Mouse (Mus musculus) lung, postnatal 0 days (tissue): Measurements from ENCODE around the gene Dtnbp1. TPM values are rescaled to one million over a fixed set of nuclear protein-coding genes. Genes with fewer than 3 reads are reported as not detected.

Experiments
- ATAC-seq: fragments of 200-750 bp; cut with Nextera tagmentation; 2 replicates; pipeline ENCODE4 v1.8.0; 2017; ENCODE audit warnings: moderate library complexity
- DNase-seq: peaks from one replicate; pipeline ENCODE4 v3.0.0-alpha.2; 2016; ENCODE audit warnings: low spot score
- H3K27ac ChIP-seq: fragments of 300-500 bp; sonication (generic); 2 replicates; pipeline ENCODE4 v1.5.1; 2014; ENCODE audit warnings: antibody characterized with exemption, mild to moderate bottlenecking, low read length, mixed read lengths
- H3K27me3 ChIP-seq: fragments of 300-500 bp; sonication (generic); replicated peaks from 2 replicates; pipeline ENCODE4 v1.6.1; 2014; ENCODE audit warnings: low read length, mixed read lengths; ENCODE audit not compliant: insufficient read depth
- H3K36me3 ChIP-seq: fragments of 300-500 bp; sonication (generic); 2 replicates; pipeline ENCODE4 v1.6.1; 2014; ENCODE audit warnings: low read length, mixed read lengths; ENCODE audit not compliant: insufficient read depth
- H3K4me1 ChIP-seq: fragments of 300-500 bp; sonication (generic); 2 replicates; pipeline ENCODE4 v1.6.1; 2014; ENCODE audit warnings: antibody characterized with exemption, low read depth, low read length, mixed read lengths; ENCODE audit not compliant: insufficient read depth
- H3K4me2 ChIP-seq: fragments of 300-500 bp; sonication (generic); replicated peaks from 2 replicates; pipeline ENCODE4 v1.6.1; 2014; ENCODE audit warnings: low read depth, mild to moderate bottlenecking, low read length, moderate library complexity, mixed read lengths
- H3K4me3 ChIP-seq: fragments of 300-500 bp; sonication (generic); 2 replicates; pipeline ENCODE4 v1.5.1; 2014; ENCODE audit warnings: low read depth, low read length
- H3K9ac ChIP-seq: fragments of 300-500 bp; sonication (generic); replicated peaks from 2 replicates; pipeline ENCODE4 v1.6.1; 2014; ENCODE audit warnings: low read depth, mild to moderate bottlenecking
- H3K9me3 ChIP-seq: fragments of 300-500 bp; sonication (generic); 2 replicates; pipeline ENCODE4 v1.6.1; 2016; ENCODE audit warnings: low read length, mixed read lengths
- CTCF ChIP-seq: IDR thresholded peaks from 2 replicates; pipeline ENCODE4 v1.5.1; 2016; ENCODE audit warnings: antibody characterized with exemption, mild to moderate bottlenecking
- EP300 ChIP-seq: IDR thresholded peaks from 2 replicates; pipeline ENCODE4 v1.6.1; 2016; ENCODE audit warnings: antibody characterized with exemption, mild to moderate bottlenecking, control low read depth
- WGBS: fragments of 180-500 bp; shearing (Covaris S2); extraction: QIAGEN DNeasy Blood & Tissue Kit; methylation state at CpG from one replicate; pipeline ENCODE4 v1.1.7; 2014; 5-methylcytosine and 5-hydroxymethylcytosine counted together
- polyA plus RNA-seq: library from polyadenylated mRNA; unstranded; fragments of >200 nt; fragmentation: Nextera tagmentation; extraction: Ambion mirVana; gene quantifications from 2 replicates; pipeline ENCODE4 v1.2.1, GENCODE M21; 2015

Gene Dtnbp1
- polyA plus RNA-seq, 1 experiment from 2014 or later = 60.0 TPM

DNA sequence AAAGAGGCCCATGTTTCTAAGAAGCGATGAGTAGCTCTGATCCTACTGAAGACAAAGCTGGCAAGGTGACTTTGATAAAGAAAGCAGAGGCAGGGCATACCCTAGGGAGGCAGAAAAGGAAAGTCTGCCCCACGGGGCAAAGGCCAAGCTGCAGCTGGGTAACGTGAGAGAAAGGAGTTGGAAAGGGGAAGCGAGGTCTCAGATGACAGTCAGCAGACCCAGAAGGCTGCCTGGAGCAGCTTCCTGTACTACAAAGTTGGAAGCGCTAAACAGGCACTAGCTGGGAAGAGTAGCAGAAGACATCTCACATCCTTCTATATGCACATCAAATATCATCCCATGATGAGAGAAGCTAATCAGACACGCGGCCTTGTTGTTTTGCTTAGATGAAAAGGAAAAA is 3.9 kb upstream of the Dtnbp1 start:
- Histone ChIP-seq H3K27me3 (no peaks in the 10 kb centered on the region), H3K9ac (no peak overlapping the region)
- ATAC-seq = no peak

GRCm38 (mm10) chr13:45004987-45005592 is 3.1 kb upstream of the Dtnbp1 start:
- Histone ChIP-seq H3K36me3 (no peaks in the 10 kb centered on the region), H3K27ac (no peak overlapping the region), H3K4me3 (no peak overlapping the region), H3K4me1 (no peaks in the 10 kb centered on the region), H3K9ac (no peak overlapping the region), H3K27me3 (no peaks in the 10 kb centered on the region), H3K4me2 (no peak overlapping the region), H3K9me3 (no peaks in the 10 kb centered on the region)
- DNase-seq (no peak), ATAC-seq (no peak)
- WGBS = 71% methylated on average over 5 of the region's 5 CpGs
- TF ChIP-seq CTCF (no peak), EP300 (no peak)

More for the DNA sequence above, 3.9 kb upstream of the Dtnbp1 start:
- H3K4me2 ChIP-seq = no peak overlapping the region
- TF ChIP-seq CTCF = no peak
- TF ChIP-seq EP300 = no peak
- no peak for DNase-seq
- H3K9me3 ChIP-seq = no peaks in the 10 kb centered on the region
- H3K36me3 ChIP-seq = no peaks in the 10 kb centered on the region
- H3K4me3 ChIP-seq = no peak overlapping the region
- 55% methylated on average over 7 of the region's 7 CpGs for WGBS
- H3K4me1 ChIP-seq = no peaks in the 10 kb centered on the region
- H3K27ac ChIP-seq = no peak overlapping the region

GRCm38 (mm10) chr13:45003026-45003425 is 1.1 kb upstream of the Dtnbp1 start:
- ATAC-seq (no peak), DNase-seq (no peak)
- TF ChIP-seq CTCF = no peak
- no peak for TF ChIP-seq EP300
- H3K9ac ChIP-seq = no peak overlapping the region
- no peak overlapping the region for H3K4me2 ChIP-seq
- 0 out of 2 replicates have a peak, but pooled peaks cover 6% of the 10 kb centered on the region for H3K36me3 ChIP-seq
- H3K4me3 ChIP-seq = no peak overlapping the region
- H3K27ac ChIP-seq = no peak overlapping the region
- WGBS = 69% methylated on average over 5 of the region's 5 CpGs
- no peaks in the 10 kb centered on the region for H3K9me3 ChIP-seq
- H3K27me3 ChIP-seq = no peaks in the 10 kb centered on the region
- H3K4me1 ChIP-seq = no peaks in the 10 kb centered on the region

DNA sequence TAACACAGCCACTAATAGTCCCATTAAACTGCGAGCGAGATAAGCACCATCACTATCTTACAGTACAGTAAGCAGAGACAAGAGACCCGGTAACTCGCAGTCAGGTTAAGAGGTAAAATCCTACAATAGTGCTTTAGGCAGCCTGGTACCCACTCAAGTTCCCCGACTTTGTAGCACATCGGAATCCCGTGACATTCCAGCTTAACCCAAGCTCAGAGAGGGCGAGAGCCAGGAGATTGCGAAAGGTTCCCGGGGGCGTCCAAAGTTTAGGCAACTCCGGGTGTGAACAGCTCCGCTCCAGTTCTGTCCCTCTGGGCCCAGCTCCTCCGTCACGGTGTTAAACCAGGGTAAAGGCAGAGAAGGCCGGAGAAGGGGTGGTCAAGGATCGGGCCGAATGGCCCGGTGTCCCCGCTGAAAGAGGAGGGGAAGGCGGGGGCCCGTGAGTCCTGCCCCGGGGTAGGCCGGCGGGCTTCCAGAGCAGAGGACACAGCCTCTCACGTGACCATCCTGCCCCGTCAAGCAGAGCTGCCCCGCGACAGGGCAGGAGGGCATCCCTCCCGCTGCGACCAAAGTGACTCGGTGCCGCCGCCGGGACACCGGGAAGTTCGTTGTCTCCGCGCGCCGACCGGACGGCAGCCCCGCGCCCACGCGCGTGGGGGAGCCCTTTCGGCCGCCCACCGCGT is 578 bp downstream of the Dtnbp1 start:
- Histone ChIP-seq H3K27me3 (no peaks in the 10 kb centered on the region), H3K4me1 (no peaks in the 10 kb centered on the region), H3K27ac (peak overlapping the region; percentile 84), H3K9ac (peak overlapping the region; percentile 70), H3K4me3 (peak overlapping the region; percentile 69), H3K9me3 (no peaks in the 10 kb centered on the region), H3K4me2 (peak overlapping the region; percentile 58), H3K36me3 (0 out of 2 replicates have a peak, but pooled peaks cover 6% of the 10 kb centered on the region)
- DNase-seq = peak; percentile 92
- under 1% methylated on average over 30 of the region's 52 CpGs for WGBS
- peak; percentile 87 for ATAC-seq
- TF ChIP-seq EP300 (no peak; the same call in 1 of the 2 replicates), CTCF (peak; percentile 27)

DNA sequence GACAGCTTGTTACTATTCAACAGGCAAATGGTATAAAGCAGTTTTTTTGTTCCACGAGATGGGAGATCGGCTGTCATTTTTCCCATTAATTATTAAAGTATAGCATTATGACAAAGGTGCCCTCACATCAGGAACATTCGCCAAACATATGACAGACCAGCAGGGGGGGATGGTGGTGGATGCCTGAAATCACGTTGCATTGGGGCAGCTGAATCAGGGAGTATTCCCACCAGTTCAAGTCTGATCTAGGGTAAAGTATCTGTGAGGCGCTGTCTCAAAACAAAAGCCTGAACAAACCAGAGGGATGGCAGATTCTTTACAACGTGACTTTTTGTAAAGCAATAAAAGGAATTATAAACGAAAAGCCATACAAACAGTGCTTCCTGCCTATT is 1.1 kb downstream of the Dtnbp1 start:
- peak; percentile 59 for DNase-seq
- Histone ChIP-seq H3K27me3 (no peaks in the 10 kb centered on the region), H3K9me3 (no peaks in the 10 kb centered on the region), H3K4me3 (peak overlapping the region; percentile 69), H3K4me2 (peak overlapping the region; percentile 58), H3K27ac (peak overlapping the region; percentile 84), H3K9ac (peak overlapping the region; percentile 70; the same call in 1 of the 2 replicates), H3K36me3 (0 out of 2 replicates have a peak, but pooled peaks cover 6% of the 10 kb centered on the region), H3K4me1 (no peaks in the 10 kb centered on the region)
- WGBS = 11% methylated on average over 7 of the region's 7 CpGs
- ATAC-seq = no peak; the same call in 1 of the 2 replicates
- peak; percentile 69 for TF ChIP-seq CTCF
- no peak for TF ChIP-seq EP300

- Histone ChIP-seq H3K36me3 (0 out of 2 replicates have a peak, but pooled peaks cover 6% of the 10 kb centered on the region), H3K9ac (no peak overlapping the region), H3K27me3 (no peaks in the 10 kb centered on the region), H3K4me3 (no peak overlapping the region), H3K4me1 (no peaks in the 10 kb centered on the region), H3K4me2 (no peak overlapping the region), H3K27ac (no peak overlapping the region), H3K9me3 (no peaks in the 10 kb centered on the region)
- WGBS = 94% methylated on average over 12 of the region's 12 CpGs
- ATAC-seq (no peak), DNase-seq (no peak)
- TF ChIP-seq CTCF (no peak), EP300 (no peak)
Observed at GRCm38 (mm10) chr13:44999211-44999610, 2.7 kb downstream of the Dtnbp1 start.
